Mouse (Mus musculus) mammary gland, adult 2 months (tissue): Measurements from ENCODE around the gene Pus7l. TPM values are rescaled to one million over a fixed set of nuclear protein-coding genes. Genes with fewer than 3 reads are reported as not detected.

Experiments
- polyA plus RNA-seq: library from polyadenylated mRNA; depleted of rRNA; stranded (reverse); fragments of >200 nt; gene quantifications from 2 replicates; pipeline ENCODE4 v1.2.3, GENCODE M21; 2012; ENCODE audit warnings: low replicate concordance; rRNA removed

Gene Pus7l
- 3.3 and 4.2 TPM in 2 replicates for polyA plus RNA-seq

GRCm38 (mm10) chr15:94543409-94544051 is at the start of gene Pus7l, which contains the start of gene Irak4:
Gene Pus7l (minus strand): TSS chr15:94543547.
Gene Irak4 (plus strand): TSS chr15:94543643.

DNA sequence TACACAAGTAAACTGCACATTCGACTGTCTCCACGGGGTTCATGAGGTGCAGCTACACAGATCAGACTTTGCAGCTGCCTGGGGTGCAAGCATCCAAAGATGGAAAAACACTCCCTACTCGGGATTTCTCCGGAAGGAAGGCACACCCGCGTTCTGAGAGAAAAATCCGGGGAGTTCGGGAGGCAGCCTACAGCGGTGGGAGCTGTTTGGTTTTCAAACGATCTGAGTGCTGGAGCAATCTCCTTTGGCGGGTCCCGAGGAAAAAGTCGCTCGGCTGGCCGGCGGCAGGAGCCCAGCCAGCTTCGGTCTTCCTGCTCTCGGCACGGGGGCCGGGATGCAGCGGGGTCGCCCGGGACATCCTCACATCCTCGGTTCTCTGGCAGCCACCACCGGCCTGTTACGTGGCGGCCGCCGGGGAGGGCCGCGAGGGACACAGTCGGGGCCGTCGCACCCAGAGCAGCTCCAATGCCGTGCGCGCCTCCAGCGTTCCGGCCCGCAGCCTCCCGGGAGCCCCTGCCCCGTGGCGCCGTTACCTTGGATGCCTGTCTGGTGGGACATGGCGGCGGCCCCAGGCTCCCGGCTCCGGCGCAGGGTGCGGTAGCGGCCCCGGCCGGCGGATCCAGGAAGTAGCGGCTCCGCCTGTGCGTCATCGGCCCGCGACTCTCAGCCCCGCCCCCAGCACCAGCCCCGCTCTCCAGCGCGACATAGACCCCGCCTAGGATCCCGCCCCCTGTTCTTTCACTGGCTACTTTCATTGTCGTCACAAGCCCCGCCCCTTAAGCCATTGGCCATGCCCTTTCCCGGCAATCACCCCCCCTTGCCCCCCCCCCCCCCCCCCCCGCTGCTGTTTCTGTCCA is 46.1 kb upstream of the Pus7l start, which contains the start of gene Twf1:
Twf1 (minus strand) TSS at position 671 of the 857 bp plus-strand sequence.

Other genes with a start within 250 kb of the Pus7l start
- gene Adamts20, start 78.1 kb downstream of the Pus7l start, polyA plus RNA-seq, result 1.0 and 1.6 TPM in 2 replicates
- gene Irak4, start 96 bp upstream of the Pus7l start, polyA plus RNA-seq, result 9.7 and 10.9 TPM in 2 replicates
- gene Twf1, start 46.3 kb upstream of the Pus7l start, polyA plus RNA-seq, result 22.9 and 41.6 TPM in 2 replicates
- 0.68 TPM in 1 of 2 replicates, not detected in the other for gene Tmem117, start 85.7 kb upstream of the Pus7l start, polyA plus RNA-seq